Mouse (Mus musculus): Measurements from ENCODE around the gene Mrgprf.

Gene Mrgprf

GRCm38 (mm10) chr7:145335616-145336332 is 35.1 kb downstream of the Mrgprf start:
- DNase-seq (ENCODE audit: low spot score): no peak

DNA sequence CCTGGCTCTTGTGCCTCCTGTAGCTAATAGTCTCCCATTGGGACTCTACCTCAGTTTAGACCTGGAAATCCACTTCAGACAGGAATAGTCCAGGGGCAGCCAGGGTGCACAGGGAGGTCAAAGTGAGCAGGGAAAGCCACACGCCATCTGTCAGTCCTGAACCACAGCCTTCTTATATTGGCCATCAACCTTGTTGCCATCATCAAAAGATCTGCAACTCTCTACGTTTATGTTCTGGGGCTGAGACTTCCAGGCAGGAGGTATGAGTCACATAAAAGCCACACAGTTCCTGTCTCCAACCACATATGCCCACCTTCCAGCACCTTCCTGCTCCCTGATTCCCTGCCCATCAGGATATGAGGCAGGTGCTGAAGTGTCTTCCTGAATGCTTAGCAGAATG is 37.3 kb downstream of the Mrgprf start:
- no peak for DNase-seq (ENCODE audit: low spot score)

DNA sequence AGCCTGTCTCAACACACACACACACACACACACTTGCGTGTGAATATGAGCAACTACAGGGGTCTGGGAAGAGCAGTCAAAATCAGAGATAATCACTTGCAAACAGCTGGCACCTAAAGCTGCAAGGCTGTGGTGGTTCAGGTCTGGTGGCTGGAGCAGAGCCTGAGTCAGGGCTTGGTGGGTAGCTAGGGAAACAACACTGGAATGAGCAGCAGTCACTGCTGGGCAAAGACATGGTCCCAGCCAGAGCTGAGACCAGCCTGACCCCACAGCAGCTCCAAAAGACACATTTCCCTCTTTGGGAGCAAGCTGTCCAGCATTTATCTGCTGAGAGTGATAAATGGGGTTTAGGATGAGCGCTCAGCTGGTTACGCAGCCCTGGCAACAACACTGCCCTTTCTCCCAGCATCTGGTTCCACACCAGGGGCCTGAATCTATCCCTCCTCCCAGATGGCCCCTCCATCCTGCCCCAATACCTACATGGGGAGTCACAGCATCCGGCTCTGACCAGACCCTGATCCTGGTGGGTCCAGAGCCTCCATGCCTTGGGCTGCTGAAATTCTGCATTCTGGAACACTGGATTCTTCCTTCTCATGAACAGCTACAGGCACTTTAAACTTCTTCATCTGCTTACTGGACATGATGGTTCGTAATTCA is 39.7 kb downstream of the Mrgprf start:
- no peak for DNase-seq (ENCODE audit: low spot score)

All from T-cell, adult 2 months (primary cell).